Mouse (Mus musculus): ENCODE results near the gene Ankrd55. TPM values are rescaled to one million over a fixed set of nuclear protein-coding genes. Genes with fewer than 3 reads are reported as not detected.
"Not testable (repeated sequence)": the region's sequence is repeated elsewhere in the genome, so short reads cannot be mapped to it uniquely, and the experiment has no call there.

The Ankrd55 gene
- polyA plus RNA-seq, 1 experiment from 2014 or later, result 0.08 TPM

DNA sequence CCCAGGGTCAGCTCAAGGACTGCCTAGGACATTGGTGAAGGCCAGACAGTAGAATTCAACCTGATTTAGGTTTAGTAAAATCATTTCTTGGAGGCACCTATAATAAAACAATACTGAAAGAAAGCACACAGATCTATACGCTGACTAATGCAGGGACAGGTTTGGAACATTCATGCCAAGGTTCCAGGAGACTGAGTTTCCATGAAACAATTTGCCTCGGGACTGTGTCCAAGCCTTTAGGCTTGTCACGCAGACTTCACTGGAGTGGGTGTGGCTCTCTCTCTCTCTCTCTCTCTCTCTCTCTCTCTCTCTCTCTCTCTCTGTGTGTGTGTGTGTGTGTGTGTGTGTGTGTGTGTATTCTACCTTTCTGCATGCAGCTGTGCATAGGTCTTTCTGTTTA is 23.4 kb downstream of the Ankrd55 start:
- not testable (repeated sequence) for H3K27me3 ChIP-seq (ENCODE audit: control insufficient read depth, insufficient read depth, low read depth, low read length); H3K9me3 ChIP-seq (ENCODE audit: control insufficient read depth, low read length); H3K4me3 ChIP-seq (ENCODE audit: low read length); H3K36me3 ChIP-seq (ENCODE audit: control insufficient read depth, insufficient read depth, low read length); H3K4me1 ChIP-seq (replicated peaks; ENCODE audit: control insufficient read depth, insufficient read depth, low read length); H3K27ac ChIP-seq (ENCODE audit: low read length); ATAC-seq (ENCODE audit: low read depth); H3K4me2 ChIP-seq (ENCODE audit: low read depth, low read length); H3K9ac ChIP-seq (ENCODE audit: low read length)
- WGBS, result 56% methylated on average over 3 of the region's 3 CpGs

DNA sequence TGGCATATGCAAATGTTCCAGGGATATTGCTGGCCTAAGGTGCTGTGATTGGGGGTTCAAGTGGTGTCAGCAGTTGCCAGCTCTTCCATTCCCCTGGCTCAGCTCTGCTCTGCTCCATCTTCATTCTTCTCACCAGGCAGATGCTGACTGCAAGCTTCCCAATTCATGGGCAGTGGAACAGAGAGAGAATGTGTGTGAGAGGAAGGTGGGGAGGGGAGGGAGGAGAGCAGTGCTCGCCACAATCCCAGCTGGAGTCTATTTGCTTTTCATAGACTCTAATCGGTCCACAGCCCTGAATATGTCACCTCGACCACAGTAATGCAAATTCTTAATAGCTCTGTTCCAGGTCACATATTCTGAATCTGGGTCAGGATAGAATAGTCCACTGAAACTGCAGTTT is 27.2 kb downstream of the Ankrd55 start:
- H3K4me2 ChIP-seq (ENCODE audit: low read depth, low read length), result no peak overlapping the region
- no peaks in the 10 kb centered on the region for H3K36me3 ChIP-seq (ENCODE audit: control insufficient read depth, insufficient read depth, low read length)
- no peak overlapping the region for H3K4me3 ChIP-seq (ENCODE audit: low read length)
- no peaks in the 10 kb centered on the region for H3K9me3 ChIP-seq (ENCODE audit: control insufficient read depth, low read length)
- no peaks in the 10 kb centered on the region for H3K27me3 ChIP-seq (ENCODE audit: control insufficient read depth, insufficient read depth, low read depth, low read length)
- 18% methylated on average over 3 of the region's 3 CpGs for WGBS
- ATAC-seq (ENCODE audit: low read depth), result no peak
- H3K9ac ChIP-seq (ENCODE audit: low read length), result no peak overlapping the region
- H3K4me1 ChIP-seq (replicated peaks; ENCODE audit: control insufficient read depth, insufficient read depth, low read length), result no peaks in the 10 kb centered on the region
- H3K27ac ChIP-seq (ENCODE audit: low read length), result no peak overlapping the region

DNA sequence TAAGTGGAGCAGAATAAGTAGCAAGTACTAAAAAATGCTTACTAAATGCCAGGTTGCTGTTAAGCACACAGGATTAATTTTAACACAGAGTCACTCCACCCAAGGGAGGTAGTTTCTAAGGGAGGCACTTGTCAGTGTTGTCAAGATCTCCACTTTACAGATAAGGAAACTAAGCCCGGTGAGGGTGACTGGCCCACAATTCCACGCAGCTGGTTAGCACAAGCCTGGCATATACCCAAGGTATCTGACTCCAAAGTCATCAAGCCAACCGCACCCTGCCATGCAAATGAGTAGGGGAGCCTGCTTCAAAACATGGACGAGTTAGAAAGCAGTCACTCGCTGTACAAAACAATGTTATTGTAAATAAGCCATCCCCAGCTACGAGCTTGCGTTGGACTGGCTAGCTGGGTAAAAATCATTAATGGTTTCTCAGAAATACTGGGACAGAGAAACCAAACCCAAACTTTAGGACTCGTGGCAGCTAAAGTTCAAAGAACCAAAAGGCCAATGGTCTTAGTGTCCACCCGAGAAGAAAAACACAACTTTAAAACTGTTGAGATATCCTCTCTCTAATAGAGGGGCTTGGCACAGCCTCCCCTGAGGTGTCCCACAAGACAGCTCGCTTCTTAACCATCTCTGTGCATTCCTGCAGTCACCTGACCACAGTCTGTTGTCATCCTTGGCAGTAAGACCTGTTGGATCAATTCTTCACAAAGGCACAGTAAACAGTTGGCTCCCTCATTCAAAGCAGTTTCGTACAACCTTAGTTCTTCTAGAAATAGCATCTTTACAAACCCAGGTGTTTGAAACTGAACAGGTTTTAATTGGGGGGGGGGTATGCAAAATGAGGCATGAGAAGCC is 28.6 kb downstream of the Ankrd55 start:
- Histone ChIP-seq H3K27ac (ENCODE audit: low read length) (no peak overlapping the region), H3K9ac (ENCODE audit: low read length) (no peak overlapping the region), H3K4me2 (ENCODE audit: low read depth, low read length) (no peak overlapping the region), H3K4me3 (ENCODE audit: low read length) (no peak overlapping the region), H3K9me3 (ENCODE audit: control insufficient read depth, low read length) (no peaks in the 10 kb centered on the region), H3K27me3 (ENCODE audit: control insufficient read depth, insufficient read depth, low read depth, low read length) (no peaks in the 10 kb centered on the region), H3K4me1 (replicated peaks; ENCODE audit: control insufficient read depth, insufficient read depth, low read length) (no peaks in the 10 kb centered on the region), H3K36me3 (ENCODE audit: control insufficient read depth, insufficient read depth, low read length) (no peaks in the 10 kb centered on the region)
- 49% methylated on average over 11 of the region's 11 CpGs for WGBS
- ATAC-seq (ENCODE audit: low read depth), result peak; percentile 71

DNA sequence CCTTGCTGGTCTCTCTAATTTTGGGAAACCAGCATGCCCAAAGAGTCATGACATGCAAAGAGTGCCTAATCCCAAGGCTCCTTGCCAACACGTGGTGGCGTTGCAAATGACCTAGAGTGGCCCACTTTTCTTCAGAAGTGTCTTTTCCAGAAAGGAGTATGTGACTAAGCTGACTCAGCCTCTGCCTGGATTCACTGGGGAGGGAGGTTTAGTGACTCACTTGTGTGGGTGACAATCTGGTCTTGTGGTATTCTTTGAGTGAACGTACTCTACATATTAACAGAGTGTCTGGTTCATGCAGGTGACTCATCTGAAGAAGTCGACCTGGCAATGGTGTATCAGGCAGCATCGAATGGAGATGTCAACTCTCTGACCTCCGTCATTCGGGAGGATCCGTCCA is 29.9 kb downstream of the Ankrd55 start:
- Histone ChIP-seq H3K4me2 (ENCODE audit: low read depth, low read length) (no peak overlapping the region), H3K27ac (ENCODE audit: low read length) (no peak overlapping the region), H3K27me3 (ENCODE audit: control insufficient read depth, insufficient read depth, low read depth, low read length) (no peaks in the 10 kb centered on the region), H3K36me3 (ENCODE audit: control insufficient read depth, insufficient read depth, low read length) (no peaks in the 10 kb centered on the region), H3K9ac (ENCODE audit: low read length) (no peak overlapping the region), H3K9me3 (ENCODE audit: control insufficient read depth, low read length) (no peaks in the 10 kb centered on the region), H3K4me3 (ENCODE audit: low read length) (no peak overlapping the region), H3K4me1 (replicated peaks; ENCODE audit: control insufficient read depth, insufficient read depth, low read length) (no peaks in the 10 kb centered on the region)
- WGBS, result 84% methylated on average over 8 of the region's 8 CpGs
- ATAC-seq (ENCODE audit: low read depth), result no peak

DNA sequence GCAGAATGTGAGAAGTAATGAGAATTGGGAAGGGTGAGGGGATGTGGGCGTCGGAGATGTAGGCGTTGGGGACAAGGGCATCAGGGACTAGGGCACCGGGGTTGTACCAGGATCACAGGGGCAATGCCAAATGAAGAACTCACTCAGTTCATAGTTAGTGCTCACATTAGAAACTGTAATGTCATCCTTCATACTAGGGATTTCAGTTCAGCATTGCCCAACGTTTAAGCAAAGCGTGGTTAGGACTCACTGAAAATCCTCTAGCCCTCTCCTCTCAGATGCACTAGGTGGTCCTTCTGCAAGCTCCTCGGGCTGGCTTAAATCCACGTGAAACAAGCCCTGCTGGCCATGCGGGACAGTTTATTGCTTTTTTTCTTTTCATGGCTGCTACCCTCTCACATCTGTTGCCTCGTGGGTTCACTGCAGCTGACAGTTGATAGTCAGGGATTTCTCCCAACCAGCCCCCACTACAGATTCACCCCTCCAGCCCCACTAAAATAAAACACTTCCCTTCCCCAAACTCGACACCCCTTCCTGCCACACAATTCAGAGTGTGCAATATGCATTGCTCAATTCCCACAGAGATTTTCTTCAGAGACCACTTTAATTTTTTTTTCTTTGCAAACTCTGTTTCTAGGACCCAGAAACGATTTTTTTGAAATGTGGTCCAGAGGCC is 35.5 kb downstream of the Ankrd55 start:
- Histone ChIP-seq H3K9me3 (ENCODE audit: control insufficient read depth, low read length) (no peaks in the 10 kb centered on the region), H3K4me1 (replicated peaks; ENCODE audit: control insufficient read depth, insufficient read depth, low read length) (peaks cover 6% of the 10 kb centered on the region), H3K27ac (ENCODE audit: low read length) (no peak overlapping the region), H3K36me3 (ENCODE audit: control insufficient read depth, insufficient read depth, low read length) (no peaks in the 10 kb centered on the region), H3K9ac (ENCODE audit: low read length) (no peak overlapping the region), H3K27me3 (ENCODE audit: control insufficient read depth, insufficient read depth, low read depth, low read length) (no peaks in the 10 kb centered on the region), H3K4me2 (ENCODE audit: low read depth, low read length) (no peak overlapping the region), H3K4me3 (ENCODE audit: low read length) (no peak overlapping the region)
- 65% methylated on average over 12 of the region's 12 CpGs for WGBS
- no peak for ATAC-seq (ENCODE audit: low read depth)

DNA sequence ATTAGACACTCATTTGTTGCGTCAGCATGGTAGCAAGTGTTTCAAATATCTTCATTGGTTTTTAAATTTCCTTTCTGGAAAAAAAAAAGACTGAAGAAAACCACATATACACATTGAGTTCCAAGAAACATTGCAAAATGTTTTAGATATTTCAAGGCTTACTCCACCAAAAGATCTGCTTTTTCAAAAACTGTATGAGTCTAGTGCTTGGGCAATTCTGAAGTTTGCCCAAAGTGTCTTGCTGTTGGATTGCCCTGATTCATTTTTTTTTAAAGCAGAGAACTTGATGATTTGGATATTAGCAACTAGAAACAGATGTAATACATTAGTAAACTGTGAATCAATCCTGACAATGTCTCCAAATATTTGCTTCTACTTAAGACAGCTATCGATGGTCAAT is 36.9 kb downstream of the Ankrd55 start:
- Histone ChIP-seq H3K9me3 (ENCODE audit: control insufficient read depth, low read length) (no peaks in the 10 kb centered on the region), H3K36me3 (ENCODE audit: control insufficient read depth, insufficient read depth, low read length) (no peaks in the 10 kb centered on the region), H3K27ac (ENCODE audit: low read length) (no peak overlapping the region), H3K9ac (ENCODE audit: low read length) (no peak overlapping the region), H3K4me2 (ENCODE audit: low read depth, low read length) (no peak overlapping the region), H3K4me3 (ENCODE audit: low read length) (no peak overlapping the region), H3K27me3 (ENCODE audit: control insufficient read depth, insufficient read depth, low read depth, low read length) (no peaks in the 10 kb centered on the region), H3K4me1 (replicated peaks; ENCODE audit: control insufficient read depth, insufficient read depth, low read length) (peaks cover 6% of the 10 kb centered on the region)
- ATAC-seq (ENCODE audit: low read depth), result no peak
- WGBS, result 73% methylated on average over 2 of the region's 2 CpGs

DNA sequence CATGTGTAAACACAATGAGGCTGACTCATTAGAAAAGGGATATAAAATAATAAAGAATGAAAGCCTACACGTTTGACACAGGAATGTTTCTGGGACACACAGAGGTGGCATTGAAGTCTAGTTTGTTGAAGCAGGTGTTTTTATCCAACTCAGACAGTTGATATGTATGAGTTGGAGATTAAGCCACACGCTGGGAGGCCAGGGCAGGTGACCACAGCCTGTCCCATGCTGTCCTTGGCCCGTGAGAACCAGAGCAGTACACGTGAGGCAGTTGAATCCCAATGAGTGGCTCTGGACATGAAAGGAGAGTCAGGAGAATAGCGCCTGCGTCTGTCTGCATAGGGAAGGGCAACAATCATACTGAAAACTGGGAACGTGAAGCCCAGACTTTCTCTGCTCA is 38.2 kb downstream of the Ankrd55 start:
- 72% methylated on average over 7 of the region's 7 CpGs for WGBS
- Histone ChIP-seq H3K36me3 (ENCODE audit: control insufficient read depth, insufficient read depth, low read length) (no peaks in the 10 kb centered on the region), H3K9ac (ENCODE audit: low read length) (no peak overlapping the region), H3K4me2 (ENCODE audit: low read depth, low read length) (no peak overlapping the region), H3K27me3 (ENCODE audit: control insufficient read depth, insufficient read depth, low read depth, low read length) (no peaks in the 10 kb centered on the region), H3K27ac (ENCODE audit: low read length) (no peak overlapping the region), H3K9me3 (ENCODE audit: control insufficient read depth, low read length) (no peaks in the 10 kb centered on the region), H3K4me3 (ENCODE audit: low read length) (no peak overlapping the region), H3K4me1 (replicated peaks; ENCODE audit: control insufficient read depth, insufficient read depth, low read length) (peaks cover 12% of the 10 kb centered on the region)
- ATAC-seq (ENCODE audit: low read depth), result no peak

DNA sequence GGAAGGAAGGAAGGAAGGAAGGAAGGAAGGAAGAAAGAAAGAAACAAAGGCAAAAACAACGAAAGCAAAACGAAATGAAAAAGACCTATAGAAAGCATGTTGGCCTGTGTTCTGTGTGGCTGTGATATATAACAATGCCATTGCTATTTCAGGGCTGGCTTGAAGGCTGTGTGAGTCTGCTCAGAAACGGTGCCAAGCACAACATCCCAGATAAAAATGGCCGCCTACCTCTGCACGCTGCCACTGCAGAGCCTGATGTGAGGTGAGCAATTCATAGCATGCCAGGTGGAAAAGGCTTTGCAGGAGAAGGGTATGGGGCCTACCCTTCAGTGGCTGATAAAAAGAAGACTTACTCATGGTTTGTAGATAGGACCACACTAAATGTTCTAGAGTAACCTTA is 38.7 kb downstream of the Ankrd55 start:
- Histone ChIP-seq H3K4me1 (replicated peaks; ENCODE audit: control insufficient read depth, insufficient read depth, low read length) (peaks cover 14% of the 10 kb centered on the region), H3K27ac (ENCODE audit: low read length) (no peak overlapping the region), H3K9ac (ENCODE audit: low read length) (no peak overlapping the region), H3K27me3 (ENCODE audit: control insufficient read depth, insufficient read depth, low read depth, low read length) (no peaks in the 10 kb centered on the region), H3K36me3 (ENCODE audit: control insufficient read depth, insufficient read depth, low read length) (no peaks in the 10 kb centered on the region), H3K4me2 (ENCODE audit: low read depth, low read length) (no peak overlapping the region), H3K4me3 (ENCODE audit: low read length) (no peak overlapping the region), H3K9me3 (ENCODE audit: control insufficient read depth, low read length) (no peaks in the 10 kb centered on the region)
- ATAC-seq (ENCODE audit: low read depth), result no peak
- WGBS, result 79% methylated on average over 5 of the region's 5 CpGs

DNA sequence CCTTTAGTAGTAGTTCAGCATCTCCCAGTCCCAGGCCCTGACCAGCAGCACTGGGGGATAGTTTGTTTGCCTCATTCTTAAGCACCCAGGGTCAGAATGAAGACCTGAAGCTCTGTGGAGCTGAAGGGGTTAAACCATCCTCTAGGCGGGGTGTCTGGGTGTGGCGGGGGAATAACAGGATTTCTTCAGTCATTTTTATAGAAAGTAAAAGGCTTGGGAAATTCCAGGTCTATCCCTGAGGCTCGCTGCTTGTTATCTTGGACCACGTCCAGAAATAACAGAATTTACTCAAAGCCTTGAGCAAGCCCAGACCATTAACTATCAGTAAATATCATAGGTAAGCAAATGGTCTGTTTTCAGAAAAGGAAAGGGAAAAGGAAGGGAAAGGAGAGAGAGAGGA is 39.3 kb downstream of the Ankrd55 start:
- peaks cover 14% of the 10 kb centered on the region for H3K4me1 ChIP-seq (replicated peaks; ENCODE audit: control insufficient read depth, insufficient read depth, low read length)
- H3K4me3 ChIP-seq (ENCODE audit: low read length), result no peak overlapping the region
- ATAC-seq (ENCODE audit: low read depth), result peak; percentile 31; the same call in 1 of the 2 replicates
- H3K9ac ChIP-seq (ENCODE audit: low read length), result no peak overlapping the region
- no peak overlapping the region for H3K4me2 ChIP-seq (ENCODE audit: low read depth, low read length)
- H3K27ac ChIP-seq (ENCODE audit: low read length), result no peak overlapping the region
- no peaks in the 10 kb centered on the region for H3K36me3 ChIP-seq (ENCODE audit: control insufficient read depth, insufficient read depth, low read length)
- no peaks in the 10 kb centered on the region for H3K9me3 ChIP-seq (ENCODE audit: control insufficient read depth, low read length)
- WGBS, result 13% methylated on average over 4 of the region's 4 CpGs
- H3K27me3 ChIP-seq (ENCODE audit: control insufficient read depth, insufficient read depth, low read depth, low read length), result no peaks in the 10 kb centered on the region

All from lung, embryonic 16.5 days (tissue).